Mouse (Mus musculus): Measurements from ENCODE around the gene Olfr1333.
"Not testable (repeated sequence)": the region's sequence is repeated elsewhere in the genome, so short reads cannot be mapped to it uniquely, and the experiment has no call there.

The Olfr1333 gene

GRCm38 (mm10) chr4:118836179-118836578, at the start of gene Olfr1333:
Gene Olfr1333, minus strand, starts transcription at chr4:118836279.
- no peak for DNase-seq

- DNase-seq, result no peak
Measured at GRCm38 (mm10) chr4:118867566-118867965, 31.5 kb upstream of the Olfr1333 start.

GRCm38 (mm10) chr4:118864349-118864748, 28.3 kb upstream of the Olfr1333 start, which contains the start of gene Olfr1331:
Gene Olfr1331, plus strand, starts transcription at chr4:118864649.
- DNase-seq, result no peak

GRCm38 (mm10) chr4:118862704-118863103, 26.6 kb upstream of the Olfr1333 start:
- no peak for DNase-seq

GRCm38 (mm10) chr4:118861791-118862190, 25.7 kb upstream of the Olfr1333 start:
- DNase-seq, result no peak

- no peak for DNase-seq
Measured at GRCm38 (mm10) chr4:118818921-118819320, 17.2 kb downstream of the Olfr1333 start.

- DNase-seq, result no peak
Measured at GRCm38 (mm10) chr4:118809844-118810243, 26.2 kb downstream of the Olfr1333 start, which contains the start of gene Olfr1335. Gene Olfr1335, minus strand, starts transcription at chr4:118809944.

GRCm38 (mm10) chr4:118792796-118793195, 43.3 kb downstream of the Olfr1333 start:
- not testable (repeated sequence) for DNase-seq

- no peak for DNase-seq
Measured at GRCm38 (mm10) chr4:118782486-118782885, 53.6 kb downstream of the Olfr1333 start, which contains the start of gene Olfr1337. Gene Olfr1337, minus strand, starts transcription at chr4:118782586.

All from kidney, postnatal 36 days (tissue).